Mouse (Mus musculus): ENCODE measurements around the gene Dvl2. TPM values are rescaled to one million over a fixed set of nuclear protein-coding genes. Genes with fewer than 3 reads are reported as not detected.

The Dvl2 gene
- polyA plus RNA-seq, 1 experiment from 2014 or later = 17.1 TPM

DNA sequence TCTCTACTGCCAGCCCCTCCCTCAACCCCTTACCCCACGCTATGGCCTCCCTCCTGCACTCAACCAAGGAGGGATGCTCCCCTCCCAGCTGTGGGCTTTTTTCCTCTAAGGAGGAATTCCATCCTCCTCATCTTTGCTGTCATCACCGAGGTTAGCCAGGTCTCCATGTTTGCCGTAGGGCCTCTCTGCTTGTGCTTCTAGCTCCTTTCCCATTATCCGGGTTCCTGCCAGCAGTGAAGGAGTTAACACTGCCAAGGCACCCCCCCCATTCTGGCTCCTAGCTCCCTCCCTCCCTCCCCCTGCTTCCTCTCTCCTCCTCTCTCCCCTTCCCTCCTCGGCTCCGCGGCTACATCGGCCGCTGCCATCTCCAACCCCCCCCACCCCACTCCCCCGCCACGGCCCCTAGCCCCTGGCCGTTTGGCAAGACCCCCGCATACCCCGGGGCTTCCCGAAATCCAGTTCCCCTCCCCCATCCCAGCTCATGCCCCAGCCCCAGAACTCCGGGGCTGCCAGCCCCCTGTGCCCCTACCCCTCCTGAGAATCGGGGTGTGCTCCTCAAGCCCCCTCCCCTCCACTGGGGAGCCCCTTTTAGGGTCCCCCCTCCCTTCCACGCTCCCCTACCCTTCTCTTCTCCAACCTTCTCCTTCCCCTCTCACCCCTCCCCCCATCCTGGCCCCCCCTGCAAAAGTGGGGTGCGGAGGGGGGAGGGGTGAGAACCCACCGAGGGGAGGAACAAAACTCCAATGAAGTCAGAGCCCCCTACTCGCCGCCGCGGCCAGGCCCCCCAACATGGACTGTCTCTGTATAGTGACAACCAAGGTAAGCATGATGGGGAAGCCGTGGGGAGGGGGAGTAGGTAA, 18.0 kb downstream of the Dvl2 start:
- 4% methylated on average over 23 of the region's 25 CpGs for WGBS
- Histone ChIP-seq H3K4me1 (ENCODE audit: control insufficient read depth, insufficient read depth, low read length) (peaks cover 48% of the 10 kb centered on the region), H3K4me2 (ENCODE audit: low read depth, low read length) (peak overlapping the region; percentile 92), H3K4me3 (ENCODE audit: low read length) (peak overlapping the region; percentile 59), H3K27me3 (ENCODE audit: control insufficient read depth, insufficient read depth, low read length) (no peaks in the 10 kb centered on the region), H3K36me3 (ENCODE audit: control insufficient read depth, insufficient read depth) (0 out of 2 replicates have a peak, but pooled peaks cover 2% of the 10 kb centered on the region), H3K9ac (ENCODE audit: low read length) (peak overlapping the region; percentile 79), H3K27ac (ENCODE audit: low read length) (peak overlapping the region; percentile 78), H3K9me3 (replicated peaks; ENCODE audit: control insufficient read depth, low read length) (no peaks in the 10 kb centered on the region)
- no peak for ATAC-seq (replicated peaks; ENCODE audit: extremely low read depth, insufficient read depth, low FRiP score)

DNA sequence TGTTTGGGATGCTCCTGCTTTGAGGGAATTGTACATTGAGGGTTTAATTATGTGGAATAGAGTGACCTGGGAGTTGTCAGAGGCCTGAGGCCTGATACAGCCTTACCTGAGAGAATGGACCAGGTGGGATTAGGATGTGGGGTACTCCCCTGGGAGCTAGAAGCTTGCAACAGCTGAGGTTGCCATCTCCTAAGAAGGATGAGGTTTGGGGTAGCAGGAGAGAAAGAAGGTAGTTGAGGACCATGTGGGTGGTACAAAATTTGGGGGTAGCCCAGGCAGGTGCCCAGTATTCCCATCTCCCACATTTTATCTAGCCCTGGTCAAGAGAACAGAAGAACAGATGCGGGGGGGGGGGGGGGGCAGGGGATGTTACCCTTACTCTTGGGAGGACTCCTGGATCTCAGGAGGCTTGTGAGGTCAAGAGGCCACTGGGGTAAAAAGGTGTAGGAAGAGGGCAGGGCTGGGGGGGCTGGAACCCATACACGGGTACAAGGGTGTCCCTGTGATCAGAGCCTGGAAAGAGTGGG, 19.2 kb downstream of the Dvl2 start:
- H3K9ac ChIP-seq (ENCODE audit: low read length) = peak overlapping the region; percentile 40; the same call in 1 of the 2 replicates
- peaks cover 48% of the 10 kb centered on the region for H3K4me1 ChIP-seq (ENCODE audit: control insufficient read depth, insufficient read depth, low read length)
- no peak for ATAC-seq (replicated peaks; ENCODE audit: extremely low read depth, insufficient read depth, low FRiP score)

DNA sequence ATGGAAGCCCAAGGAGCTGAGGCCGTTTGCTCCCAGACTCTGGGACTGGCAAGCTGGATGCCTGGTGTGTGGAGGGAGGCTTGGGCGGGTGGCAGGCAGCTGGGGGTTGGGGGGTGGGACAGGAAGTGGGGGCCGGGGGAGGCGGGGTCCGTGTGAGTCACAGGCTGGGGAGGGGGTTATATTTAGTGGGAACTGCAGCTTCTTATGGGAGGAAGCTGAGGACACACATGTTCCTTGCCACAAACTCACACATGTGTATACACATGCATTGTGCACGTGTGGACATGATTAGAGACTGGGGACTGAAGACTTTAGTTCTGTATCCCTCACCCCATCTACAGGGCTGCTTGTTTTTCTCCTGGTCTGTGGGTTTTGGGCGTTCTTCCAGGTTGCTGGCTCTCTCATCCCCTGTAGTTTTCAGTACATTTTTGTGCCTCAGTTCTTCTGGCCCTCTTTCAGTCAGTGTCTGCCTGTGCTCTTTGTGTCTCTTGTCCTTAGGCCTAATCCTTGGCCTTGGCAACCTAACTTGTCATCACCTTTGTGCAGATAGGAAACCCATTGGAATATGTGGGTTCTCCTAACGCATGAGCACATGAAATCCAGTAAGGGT, 19.7 kb downstream of the Dvl2 start:
- no peak for ATAC-seq (replicated peaks; ENCODE audit: extremely low read depth, insufficient read depth, low FRiP score)
- Histone ChIP-seq H3K4me3 (ENCODE audit: low read length) (peak overlapping the region; percentile 65; the same call in 1 of the 2 replicates), H3K9me3 (replicated peaks; ENCODE audit: control insufficient read depth, low read length) (no peaks in the 10 kb centered on the region), H3K4me1 (ENCODE audit: control insufficient read depth, insufficient read depth, low read length) (peaks cover 46% of the 10 kb centered on the region), H3K9ac (ENCODE audit: low read length) (peak overlapping the region; percentile 40; the same call in 1 of the 2 replicates), H3K36me3 (ENCODE audit: control insufficient read depth, insufficient read depth) (no peaks in the 10 kb centered on the region), H3K27ac (ENCODE audit: low read length) (peak overlapping the region; percentile 70), H3K27me3 (ENCODE audit: control insufficient read depth, insufficient read depth, low read length) (no peaks in the 10 kb centered on the region; the same call in 1 of the 2 replicates), H3K4me2 (ENCODE audit: low read depth, low read length) (peak overlapping the region; percentile 92)
- 28% methylated on average over 8 of the region's 8 CpGs for WGBS

More for the DNA sequence above, 19.2 kb downstream of the Dvl2 start:
- Histone ChIP-seq H3K4me3 (ENCODE audit: low read length) (peak overlapping the region; percentile 13; the same call in 1 of the 2 replicates), H3K27ac (ENCODE audit: low read length) (peak overlapping the region; percentile 70), H3K36me3 (ENCODE audit: control insufficient read depth, insufficient read depth) (no peaks in the 10 kb centered on the region), H3K4me2 (ENCODE audit: low read depth, low read length) (peak overlapping the region; percentile 92), H3K9me3 (replicated peaks; ENCODE audit: control insufficient read depth, low read length) (no peaks in the 10 kb centered on the region), H3K27me3 (ENCODE audit: control insufficient read depth, insufficient read depth, low read length) (no peaks in the 10 kb centered on the region)
- 36% methylated on average over 2 of the region's 2 CpGs for WGBS

DNA sequence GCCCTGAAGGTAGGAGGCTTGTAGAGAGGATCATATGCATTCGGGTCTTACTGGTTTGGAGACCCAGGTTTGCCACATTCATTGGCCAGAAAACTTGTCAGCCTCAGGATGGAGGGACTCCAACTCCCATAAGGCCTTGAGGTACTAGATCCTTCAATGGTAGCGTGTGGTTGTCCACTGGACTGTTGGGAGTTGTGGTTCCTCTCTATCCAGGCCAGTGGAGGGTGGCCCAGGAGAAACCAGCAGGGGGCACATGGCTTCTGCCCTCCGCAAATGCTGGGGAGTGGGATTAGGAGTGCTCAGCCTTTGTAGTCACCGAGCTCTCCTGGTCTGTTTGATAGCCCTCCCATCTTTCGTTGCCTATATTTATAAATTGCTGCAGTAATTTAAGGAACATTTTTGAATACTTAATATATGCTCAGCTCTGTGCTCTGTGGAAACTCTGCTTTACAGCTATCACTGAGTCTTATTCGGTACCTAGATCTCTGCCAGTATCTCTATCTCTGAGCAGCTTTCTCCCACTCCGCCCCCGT, 20.4 kb downstream of the Dvl2 start:
- under 1% methylated on average over 8 of the region's 8 CpGs for WGBS
- ATAC-seq (replicated peaks; ENCODE audit: extremely low read depth, insufficient read depth, low FRiP score) = peak; percentile 86
- Histone ChIP-seq H3K9ac (ENCODE audit: low read length) (peak overlapping the region; percentile 58), H3K27ac (ENCODE audit: low read length) (peak overlapping the region; percentile 70), H3K9me3 (replicated peaks; ENCODE audit: control insufficient read depth, low read length) (no peaks in the 10 kb centered on the region), H3K27me3 (ENCODE audit: control insufficient read depth, insufficient read depth, low read length) (no peaks in the 10 kb centered on the region; the same call in 1 of the 2 replicates), H3K4me1 (ENCODE audit: control insufficient read depth, insufficient read depth, low read length) (peaks cover 43% of the 10 kb centered on the region), H3K4me2 (ENCODE audit: low read depth, low read length) (peak overlapping the region; percentile 92), H3K36me3 (ENCODE audit: control insufficient read depth, insufficient read depth) (no peaks in the 10 kb centered on the region), H3K4me3 (ENCODE audit: low read length) (peak overlapping the region; percentile 65)

DNA sequence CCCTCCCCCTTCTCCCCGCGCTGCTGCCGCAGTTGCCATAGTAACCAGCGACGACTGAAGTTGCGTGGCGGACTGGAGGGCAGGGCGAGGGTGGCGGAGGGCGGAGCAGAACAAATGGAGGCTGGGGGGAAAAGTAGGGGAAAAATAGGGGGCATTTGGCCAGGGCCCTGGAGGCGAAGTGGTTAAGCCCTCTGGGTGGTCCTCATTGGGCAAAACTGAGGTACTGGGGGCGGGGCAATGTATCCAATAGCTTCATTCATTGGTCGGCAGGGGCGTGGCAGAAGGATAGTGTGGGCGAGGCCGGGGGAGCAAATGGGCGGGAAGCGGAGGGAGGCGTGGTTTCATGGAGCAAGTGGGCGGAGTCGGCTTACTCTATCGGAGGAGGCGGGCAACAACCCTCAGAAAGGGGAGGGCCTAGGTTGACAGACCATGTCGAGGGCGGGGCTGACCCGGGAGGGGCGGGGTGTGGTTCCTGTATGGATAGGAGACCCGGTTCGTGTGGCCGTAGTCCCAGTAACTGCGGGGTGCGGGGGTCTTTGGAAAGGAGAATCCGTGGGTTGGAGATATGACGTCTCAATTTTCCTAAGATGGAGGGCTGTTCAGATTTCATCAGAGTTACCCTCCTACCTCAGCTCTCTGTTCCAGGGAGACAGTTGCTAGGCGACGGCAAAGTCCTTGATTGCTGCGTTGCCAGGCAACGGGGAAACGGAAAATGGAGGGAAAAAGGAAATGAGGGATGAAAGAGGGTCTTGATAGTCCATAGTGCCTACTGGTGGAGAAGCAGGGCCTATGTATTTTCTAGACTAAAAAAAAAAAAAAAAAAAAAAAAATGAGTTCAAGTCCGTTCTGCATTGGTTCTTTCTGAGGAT, 21.1 kb downstream of the Dvl2 start:
- peak overlapping the region; percentile 65 for H3K4me3 ChIP-seq (ENCODE audit: low read length)
- H3K9me3 ChIP-seq (replicated peaks; ENCODE audit: control insufficient read depth, low read length) = no peaks in the 10 kb centered on the region
- peak overlapping the region; percentile 92 for H3K4me2 ChIP-seq (ENCODE audit: low read depth, low read length)
- H3K27ac ChIP-seq (ENCODE audit: low read length) = peak overlapping the region; percentile 62
- H3K27me3 ChIP-seq (ENCODE audit: control insufficient read depth, insufficient read depth, low read length) = no peaks in the 10 kb centered on the region; the same call in 1 of the 2 replicates
- H3K36me3 ChIP-seq (ENCODE audit: control insufficient read depth, insufficient read depth) = no peaks in the 10 kb centered on the region
- H3K9ac ChIP-seq (ENCODE audit: low read length) = peak overlapping the region; percentile 58
- peak; percentile 69 for ATAC-seq (replicated peaks; ENCODE audit: extremely low read depth, insufficient read depth, low FRiP score)
- 4% methylated on average over 39 of the region's 40 CpGs for WGBS
- H3K4me1 ChIP-seq (ENCODE audit: control insufficient read depth, insufficient read depth, low read length) = peaks cover 49% of the 10 kb centered on the region

DNA sequence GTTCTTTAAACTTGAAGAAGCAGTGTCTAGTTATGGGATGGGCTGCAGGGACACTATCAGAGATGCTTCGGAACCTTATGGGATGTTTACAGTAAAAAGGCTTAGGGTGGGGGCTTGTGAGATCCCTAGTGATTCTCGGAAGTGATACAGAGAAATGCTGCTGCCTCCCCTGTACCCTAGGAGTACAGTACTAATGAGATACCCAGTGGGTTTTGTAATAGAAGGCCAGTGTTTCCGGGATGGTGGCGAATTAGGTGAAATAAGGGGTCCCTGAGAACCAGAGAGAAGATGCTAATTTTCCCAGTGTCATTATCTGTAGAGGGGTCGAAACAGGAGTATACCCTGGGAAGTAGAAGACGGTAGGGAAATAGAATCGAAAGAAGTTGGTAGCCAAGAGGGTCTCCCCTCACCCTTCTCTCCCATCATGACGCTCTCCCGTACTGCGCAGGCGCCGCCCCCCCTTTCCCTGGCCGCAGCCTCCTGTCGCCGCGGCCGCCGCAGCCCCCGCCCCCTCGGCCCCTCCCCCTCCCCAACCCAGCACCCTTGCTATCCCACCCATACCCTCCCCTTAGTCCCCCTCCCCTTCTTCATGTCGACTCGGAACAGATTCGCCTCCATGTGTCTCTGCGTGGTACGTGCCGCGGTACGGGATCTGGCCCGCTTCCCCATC, 23.2 kb downstream of the Dvl2 start:
- Histone ChIP-seq H3K4me3 (ENCODE audit: low read length) (peak overlapping the region; percentile 48), H3K9me3 (replicated peaks; ENCODE audit: control insufficient read depth, low read length) (no peaks in the 10 kb centered on the region), H3K27ac (ENCODE audit: low read length) (no peak overlapping the region), H3K27me3 (ENCODE audit: control insufficient read depth, insufficient read depth, low read length) (no peaks in the 10 kb centered on the region; the same call in 1 of the 2 replicates), H3K4me2 (ENCODE audit: low read depth, low read length) (peak overlapping the region; percentile 68), H3K36me3 (ENCODE audit: control insufficient read depth, insufficient read depth) (no peaks in the 10 kb centered on the region), H3K9ac (ENCODE audit: low read length) (peak overlapping the region; percentile 63), H3K4me1 (ENCODE audit: control insufficient read depth, insufficient read depth, low read length) (peaks cover 48% of the 10 kb centered on the region)
- no peak for ATAC-seq (replicated peaks; ENCODE audit: extremely low read depth, insufficient read depth, low FRiP score)
- WGBS = 7% methylated on average over 25 of the region's 29 CpGs

DNA sequence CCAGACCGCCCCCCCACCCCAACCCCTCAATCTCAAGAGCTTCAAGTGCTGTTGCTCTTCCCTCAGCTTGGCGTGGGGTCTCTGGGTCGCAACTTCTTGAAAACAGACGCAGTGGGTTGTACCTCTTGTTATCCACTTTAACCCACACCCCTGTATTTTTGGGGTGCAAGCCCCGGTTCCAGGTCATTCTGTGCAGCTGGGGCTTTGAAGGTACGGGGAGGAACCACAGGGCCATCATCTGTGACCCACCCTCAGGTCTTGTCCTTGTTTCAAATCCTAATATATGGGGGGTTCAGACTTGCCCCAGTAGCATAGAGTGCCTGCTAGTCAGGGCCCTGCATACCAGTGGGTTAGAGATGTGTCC, 23.7 kb downstream of the Dvl2 start:
- H3K9ac ChIP-seq (ENCODE audit: low read length) = peak overlapping the region; percentile 63
- H3K4me3 ChIP-seq (ENCODE audit: low read length) = peak overlapping the region; percentile 48
- no peak overlapping the region for H3K27ac ChIP-seq (ENCODE audit: low read length)
- H3K4me2 ChIP-seq (ENCODE audit: low read depth, low read length) = peak overlapping the region; percentile 68
- H3K27me3 ChIP-seq (ENCODE audit: control insufficient read depth, insufficient read depth, low read length) = no peaks in the 10 kb centered on the region; the same call in 1 of the 2 replicates
- 9% methylated on average over 6 of the region's 6 CpGs for WGBS
- ATAC-seq (replicated peaks; ENCODE audit: extremely low read depth, insufficient read depth, low FRiP score) = no peak
- peaks cover 49% of the 10 kb centered on the region for H3K4me1 ChIP-seq (ENCODE audit: control insufficient read depth, insufficient read depth, low read length)
- no peaks in the 10 kb centered on the region for H3K9me3 ChIP-seq (replicated peaks; ENCODE audit: control insufficient read depth, low read length)
- no peaks in the 10 kb centered on the region for H3K36me3 ChIP-seq (ENCODE audit: control insufficient read depth, insufficient read depth)

DNA sequence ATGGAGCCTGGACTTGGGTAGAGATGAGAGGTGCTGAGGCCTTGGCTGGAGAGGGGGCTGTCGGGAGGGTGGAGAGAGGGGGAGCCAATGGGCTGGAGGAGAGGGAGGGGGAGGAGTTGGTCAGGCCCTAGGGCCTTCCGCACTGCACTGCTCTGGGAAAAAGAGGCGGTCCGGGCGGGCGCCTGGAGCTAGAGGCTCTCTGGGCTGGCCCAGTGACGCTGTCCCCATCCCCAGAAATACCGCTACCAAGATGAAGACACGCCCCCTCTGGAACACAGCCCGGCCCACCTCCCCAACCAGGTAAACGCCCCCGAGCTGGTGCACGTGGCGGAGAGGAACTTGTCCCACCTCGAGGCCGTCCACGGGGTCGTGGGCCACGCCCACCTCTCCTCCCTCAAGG, 26.3 kb downstream of the Dvl2 start:
- 9% methylated on average over 17 of the region's 19 CpGs for WGBS
- peak; percentile 60 for ATAC-seq (replicated peaks; ENCODE audit: extremely low read depth, insufficient read depth, low FRiP score)
- no peaks in the 10 kb centered on the region; the same call in 1 of the 2 replicates for H3K27me3 ChIP-seq (ENCODE audit: control insufficient read depth, insufficient read depth, low read length)
- H3K4me2 ChIP-seq (ENCODE audit: low read depth, low read length) = peak overlapping the region; percentile 62
- H3K9ac ChIP-seq (ENCODE audit: low read length) = peak overlapping the region; percentile 51; the same call in 1 of the 2 replicates
- peaks cover 39% of the 10 kb centered on the region for H3K4me1 ChIP-seq (ENCODE audit: control insufficient read depth, insufficient read depth, low read length)
- H3K36me3 ChIP-seq (ENCODE audit: control insufficient read depth, insufficient read depth) = peaks cover 3% of the 10 kb centered on the region; the same call in 1 of the 2 replicates
- peak overlapping the region; percentile 42 for H3K4me3 ChIP-seq (ENCODE audit: low read length)
- H3K9me3 ChIP-seq (replicated peaks; ENCODE audit: control insufficient read depth, low read length) = no peaks in the 10 kb centered on the region
- H3K27ac ChIP-seq (ENCODE audit: low read length) = peak overlapping the region; percentile 5
